Mouse (Mus musculus) limb, embryonic 11.5 days (tissue): ENCODE measurements around the gene Plagl2. TPM values are rescaled to one million over a fixed set of nuclear protein-coding genes. Genes with fewer than 3 reads are reported as not detected.
"Not testable (repeated sequence)": the region's sequence is repeated elsewhere in the genome, so short reads cannot be mapped to it uniquely, and the experiment has no call there.

Experiments used
- ATAC-seq: fragments of 200-750 bp; cut with Nextera tagmentation; 2 replicates; pipeline ENCODE4 v1.8.0; 2017; ENCODE audit warnings: low read depth; ENCODE audit not compliant: insufficient number of reproducible peaks, low FRiP score, low TSS enrichment
- DNase-seq: peaks from one replicate; pipeline ENCODE4 v3.0.0-alpha.2; 2015; ENCODE audit warnings: low spot score
- H3K27ac ChIP-seq: fragments of 300-500 bp; sonication (generic); replicated peaks from 2 replicates; pipeline ENCODE4 v1.5.1; 2014; ENCODE audit warnings: low read depth, mild to moderate bottlenecking, low read length
- H3K27me3 ChIP-seq: fragments of 300-500 bp; sonication (generic); 2 replicates; pipeline ENCODE4 v1.6.1; 2014; ENCODE audit warnings: mild to moderate bottlenecking, low read length, mixed read lengths; ENCODE audit not compliant: control insufficient read depth, insufficient read depth
- H3K36me3 ChIP-seq: fragments of 300-500 bp; sonication (generic); 2 replicates; pipeline ENCODE4 v1.6.1; 2014; ENCODE audit warnings: mild to moderate bottlenecking, low read length, moderate library complexity, mixed read lengths; ENCODE audit not compliant: control insufficient read depth, insufficient read depth
- H3K4me1 ChIP-seq: fragments of 300-500 bp; sonication (generic); 2 replicates; pipeline ENCODE4 v1.6.1; 2014; ENCODE audit warnings: low read length, mixed read lengths; ENCODE audit not compliant: control insufficient read depth, insufficient read depth
- H3K4me2 ChIP-seq: fragments of 300-500 bp; sonication (generic); 2 replicates; pipeline ENCODE4 v1.6.1; 2014; ENCODE audit warnings: low read depth, mild to moderate bottlenecking, moderate library complexity; ENCODE audit not compliant: severe bottlenecking
- H3K4me3 ChIP-seq: fragments of 300-500 bp; sonication (generic); 2 replicates; pipeline ENCODE4 v1.5.1; 2014; ENCODE audit warnings: low read depth, low read length
- H3K9ac ChIP-seq: fragments of 300-500 bp; sonication (generic); 2 replicates; pipeline ENCODE4 v1.6.1; 2014; ENCODE audit warnings: mild to moderate bottlenecking, low read length
- H3K9me3 ChIP-seq: fragments of 300-500 bp; sonication (generic); 2 replicates; pipeline ENCODE4 v1.6.1; 2016; ENCODE audit warnings: low read length; ENCODE audit not compliant: control insufficient read depth
- WGBS: fragments of 180-500 bp; shearing (Covaris S2); extraction: QIAGEN DNeasy Blood & Tissue Kit; methylation state at CpG from one replicate; pipeline ENCODE4 v1.1.7; 2014; 5-methylcytosine and 5-hydroxymethylcytosine counted together
- polyA plus RNA-seq: library from polyadenylated mRNA; unstranded; fragments of >200 nt; fragmentation: Nextera tagmentation; extraction: Ambion mirVana; gene quantifications from 2 replicates; pipeline ENCODE4 v1.2.1, GENCODE M21; 2014

The Plagl2 gene
- 29.6 and 33.0 TPM in 2 replicates for polyA plus RNA-seq

DNA sequence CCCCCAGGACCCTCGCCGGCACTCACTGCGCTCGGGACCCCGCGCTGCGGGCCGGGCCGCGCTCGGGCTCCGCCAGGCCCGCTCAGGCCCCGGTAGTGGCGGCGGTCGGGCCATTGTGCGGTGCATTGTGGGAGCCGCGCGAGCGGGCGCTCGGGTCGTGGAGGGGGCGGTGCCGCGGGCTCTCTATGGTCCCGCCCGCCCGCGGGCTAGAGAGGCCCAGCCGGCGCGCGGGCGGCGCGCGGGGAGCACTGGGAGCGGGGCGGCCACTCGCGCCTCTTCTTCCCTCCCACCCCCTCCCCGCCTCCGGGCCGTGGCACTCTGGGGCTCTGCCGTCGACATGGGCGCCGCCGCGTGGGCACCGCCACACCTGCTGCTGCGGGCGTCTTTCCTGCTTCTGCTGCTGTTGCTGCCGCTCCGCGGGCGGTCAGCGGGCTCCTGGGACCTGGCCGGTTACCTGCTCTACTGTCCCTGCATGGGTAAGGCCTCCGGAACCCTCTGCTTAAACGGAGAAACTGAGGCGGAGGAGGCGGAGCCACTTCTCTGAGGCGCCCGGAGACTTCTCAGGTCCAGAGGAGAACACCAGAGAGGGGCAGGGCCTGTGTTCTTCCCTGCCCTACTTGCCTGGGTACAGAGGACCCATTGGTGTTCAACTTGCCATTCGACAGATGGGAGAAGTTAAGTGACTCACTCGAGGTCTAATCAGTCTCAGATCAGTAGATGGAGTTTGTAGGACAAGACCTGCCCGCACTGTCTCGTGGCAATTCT lies at the start of gene Plagl2, which contains the start of gene Pofut1:
TSS of gene Plagl2 (minus strand) at position 177 of the 765 bp plus-strand sequence.
TSS of gene Pofut1 (plus strand) at position 284 of the 765 bp plus-strand sequence.
- Histone ChIP-seq H3K9me3 (no peaks in the 10 kb centered on the region), H3K4me2 (peak within 1 kb of the TSS; percentile 75), H3K27ac (peak within 1 kb of the TSS; percentile 80), H3K27me3 (no peaks in the 10 kb centered on the region), H3K9ac (peak within 1 kb of the TSS; percentile 96), H3K4me1 (peaks cover 11% of the 10 kb centered on the region), H3K4me3 (peak within 1 kb of the TSS; percentile 92), H3K36me3 (peaks cover 4% of the 10 kb centered on the region)
- ATAC-seq = peak; percentile 96
- peak; percentile 88 for DNase-seq
- whole genome bisulfite sequencing = under 1% methylated on average over 58 of the region's 72 CpGs

GRCm38 (mm10) chr2:153287835-153288234 lies 46.6 kb upstream of the Plagl2 start:
- Histone ChIP-seq H3K9me3 (no peaks in the 10 kb centered on the region), H3K27me3 (no peaks in the 10 kb centered on the region), H3K4me3 (no peak overlapping the region), H3K9ac (no peak overlapping the region), H3K36me3 (no peaks in the 10 kb centered on the region), H3K4me1 (peaks cover 10% of the 10 kb centered on the region; the same call in 1 of the 2 replicates), H3K27ac (no peak overlapping the region), H3K4me2 (no peak overlapping the region)
- 43% methylated on average over 6 of the region's 6 CpGs for WGBS
- ATAC-seq (no peak), DNase-seq (no peak)

DNA sequence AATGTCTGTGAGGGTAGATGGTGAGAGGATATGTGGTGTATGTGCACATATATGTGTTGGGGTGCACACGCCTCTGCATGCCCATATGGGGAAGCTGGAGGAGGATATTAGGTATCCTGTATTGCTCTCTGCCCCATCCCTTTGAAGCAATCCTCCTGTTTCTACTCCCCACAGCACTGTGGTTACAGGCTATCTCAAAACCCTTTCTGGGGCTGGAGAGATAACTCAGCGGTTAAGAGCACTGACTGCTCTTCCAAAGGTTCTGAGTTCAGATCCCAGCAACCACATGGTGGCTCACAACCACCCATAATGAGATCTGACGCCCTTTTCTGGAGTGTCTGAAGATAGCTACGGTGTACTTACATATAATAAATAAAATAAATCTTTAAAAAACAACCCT lies 45.3 kb upstream of the Plagl2 start:
- no peak for ATAC-seq
- Histone ChIP-seq H3K4me3 (no peak overlapping the region), H3K27ac (no peak overlapping the region), H3K36me3 (no peaks in the 10 kb centered on the region), H3K9ac (no peak overlapping the region), H3K27me3 (no peaks in the 10 kb centered on the region), H3K4me1 (peaks cover 5% of the 10 kb centered on the region; the same call in 1 of the 2 replicates), H3K9me3 (no peaks in the 10 kb centered on the region), H3K4me2 (no peak overlapping the region)
- 92% methylated on average over 4 of the region's 4 CpGs for WGBS
- no peak for DNase-seq

GRCm38 (mm10) chr2:153283919-153284318 lies 42.7 kb upstream of the Plagl2 start:
- ATAC-seq (no peak), DNase-seq (no peak)
- Histone ChIP-seq H3K36me3 (no peaks in the 10 kb centered on the region), H3K27me3 (no peaks in the 10 kb centered on the region), H3K9ac (no peak overlapping the region), H3K9me3 (no peaks in the 10 kb centered on the region), H3K4me2 (no peak overlapping the region), H3K4me3 (no peak overlapping the region), H3K4me1 (no peaks in the 10 kb centered on the region), H3K27ac (no peak overlapping the region)
- WGBS = 83% methylated on average over 6 of the region's 6 CpGs

DNA sequence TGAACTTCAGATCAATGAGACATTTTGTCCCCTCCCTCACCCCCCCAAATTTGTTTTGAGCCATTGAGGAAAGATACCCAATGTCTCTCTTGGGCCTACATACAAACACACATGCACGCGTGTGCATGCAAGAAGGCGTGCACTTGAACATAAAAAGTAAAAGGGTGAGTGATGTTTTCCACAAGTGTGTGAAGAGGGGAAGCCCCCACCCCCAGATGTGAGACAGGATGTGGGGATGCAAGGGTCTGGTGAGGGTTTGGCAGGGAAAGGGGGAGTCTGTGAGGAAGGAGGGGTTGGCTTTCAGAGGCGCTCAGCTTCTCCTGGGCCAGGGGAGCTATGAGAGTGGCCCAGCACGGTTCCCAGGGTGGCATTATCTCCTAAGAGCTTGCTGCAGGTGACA lies 37.1 kb upstream of the Plagl2 start:
- no peaks in the 10 kb centered on the region for H3K36me3 ChIP-seq
- H3K27me3 ChIP-seq = no peaks in the 10 kb centered on the region
- H3K4me3 ChIP-seq = no peak overlapping the region
- H3K4me2 ChIP-seq = no peak overlapping the region
- DNase-seq = no peak
- WGBS = 89% methylated on average over 5 of the region's 5 CpGs
- no peak for ATAC-seq
- no peaks in the 10 kb centered on the region for H3K4me1 ChIP-seq
- H3K27ac ChIP-seq = no peak overlapping the region
- no peaks in the 10 kb centered on the region for H3K9me3 ChIP-seq
- H3K9ac ChIP-seq = no peak overlapping the region

DNA sequence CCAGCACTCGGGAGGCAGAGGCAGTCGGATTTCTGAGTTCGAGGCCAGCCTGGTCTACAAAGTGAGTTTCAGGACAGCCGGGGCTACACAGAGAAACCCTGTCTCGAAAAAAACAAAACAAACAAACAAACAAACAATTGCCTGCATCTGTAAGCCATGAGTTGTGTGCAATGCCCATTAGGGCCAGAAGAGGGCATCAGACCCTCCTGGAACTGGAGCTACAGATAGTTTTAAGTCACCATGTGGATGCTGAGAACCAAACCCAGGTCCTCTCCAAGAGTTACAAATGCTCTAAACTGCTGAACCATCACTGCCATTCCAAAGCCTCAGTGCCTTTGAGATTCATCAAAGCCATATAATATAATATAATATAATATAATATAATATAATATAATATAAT lies 35.6 kb upstream of the Plagl2 start:
- H3K4me3 ChIP-seq, H3K27me3 ChIP-seq, H3K9ac ChIP-seq, H3K4me1 ChIP-seq, DNase-seq, ATAC-seq, H3K9me3 ChIP-seq, H3K4me2 ChIP-seq, H3K27ac ChIP-seq, H3K36me3 ChIP-seq: not testable (repeated sequence)
- WGBS = 88% methylated on average over 5 of the region's 5 CpGs

DNA sequence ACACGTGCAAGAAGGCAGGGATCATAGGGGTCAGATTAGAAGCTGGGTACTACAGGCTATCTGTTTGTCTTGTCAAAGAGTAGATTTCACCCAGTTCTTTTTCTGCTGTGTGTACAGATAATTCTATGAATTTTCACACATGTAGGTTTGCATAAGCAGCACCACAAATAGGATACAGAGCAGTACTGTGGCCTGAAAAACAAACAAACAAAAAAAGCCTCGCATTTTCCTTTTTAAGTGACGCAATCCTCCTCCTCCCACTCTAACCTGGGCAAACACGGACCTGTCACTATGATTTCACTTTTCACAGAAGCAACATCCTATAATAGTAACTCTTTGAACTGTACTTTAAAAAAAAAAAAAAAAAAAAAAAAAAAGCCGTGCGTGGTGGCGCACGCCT lies 35.2 kb upstream of the Plagl2 start:
- no peaks in the 10 kb centered on the region for H3K36me3 ChIP-seq
- H3K27me3 ChIP-seq = no peaks in the 10 kb centered on the region
- H3K9ac ChIP-seq = no peak overlapping the region
- DNase-seq (no peak), ATAC-seq (no peak)
- no peaks in the 10 kb centered on the region for H3K4me1 ChIP-seq
- H3K4me3 ChIP-seq = no peak overlapping the region
- whole genome bisulfite sequencing = 95% methylated on average over 8 of the region's 8 CpGs
- H3K27ac ChIP-seq = no peak overlapping the region
- no peaks in the 10 kb centered on the region for H3K9me3 ChIP-seq
- no peak overlapping the region for H3K4me2 ChIP-seq

DNA sequence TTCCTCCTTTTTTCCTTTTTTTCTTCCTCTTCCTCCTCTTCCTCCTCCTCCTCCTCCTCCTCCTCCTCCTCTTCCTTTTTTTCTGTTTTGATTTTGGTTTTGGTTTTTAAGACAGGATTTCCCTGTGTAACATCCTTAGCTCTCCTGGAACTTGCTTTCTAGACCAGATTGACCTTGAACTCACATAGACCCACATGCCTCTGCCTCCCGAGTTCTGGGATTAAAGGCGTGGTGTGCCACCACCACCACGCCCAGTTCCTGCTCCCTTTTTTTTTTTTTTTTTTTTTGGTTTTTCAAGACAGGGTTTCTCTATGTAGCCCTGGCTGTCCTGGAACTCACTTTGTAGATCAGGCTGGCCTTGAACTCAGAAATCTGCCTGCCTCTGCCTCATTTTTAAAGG lies 34.4 kb upstream of the Plagl2 start:
- not testable (repeated sequence) for ATAC-seq, DNase-seq, H3K4me3 ChIP-seq, H3K9me3 ChIP-seq, H3K4me1 ChIP-seq, H3K4me2 ChIP-seq, H3K36me3 ChIP-seq, H3K27ac ChIP-seq, H3K27me3 ChIP-seq, H3K9ac ChIP-seq
- 90% methylated on average over 3 of the region's 3 CpGs for WGBS

DNA sequence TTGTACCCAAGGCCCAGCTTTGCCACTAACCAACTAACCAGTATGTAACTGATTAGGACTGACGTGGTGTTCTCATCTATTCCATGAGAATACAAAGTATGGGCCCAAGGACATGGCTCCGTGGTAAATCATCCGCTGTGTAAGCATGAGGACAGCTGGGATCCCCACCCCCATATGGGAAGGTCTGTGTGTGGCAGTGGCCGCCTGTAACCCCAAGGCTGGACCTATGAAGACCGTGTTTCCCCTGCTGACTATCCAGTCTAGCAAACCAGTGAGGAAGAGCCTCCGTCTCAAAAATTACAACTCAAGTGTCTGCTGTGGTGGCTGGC lies 33.7 kb upstream of the Plagl2 start:
- no peak for DNase-seq
- H3K4me1 ChIP-seq = no peaks in the 10 kb centered on the region
- no peak overlapping the region for H3K4me3 ChIP-seq
- H3K4me2 ChIP-seq = no peak overlapping the region
- 80% methylated on average over 6 of the region's 6 CpGs for WGBS
- no peak for ATAC-seq
- no peak overlapping the region for H3K27ac ChIP-seq
- H3K9me3 ChIP-seq = no peaks in the 10 kb centered on the region
- H3K9ac ChIP-seq = no peak overlapping the region
- no peaks in the 10 kb centered on the region for H3K36me3 ChIP-seq
- no peaks in the 10 kb centered on the region for H3K27me3 ChIP-seq
